Mouse (Mus musculus) limb, embryonic 11.5 days (tissue): ENCODE data around the gene Fbxw7. TPM values are rescaled to one million over a fixed set of nuclear protein-coding genes. Genes with fewer than 3 reads are reported as not detected.

ENCODE experiments used
- ATAC-seq: fragments of 200-750 bp; cut with Nextera tagmentation; 2 replicates; pipeline ENCODE4 v1.8.0; 2017; ENCODE audit warnings: low read depth; ENCODE audit not compliant: insufficient number of reproducible peaks, low FRiP score, low TSS enrichment
- DNase-seq: peaks from one replicate; pipeline ENCODE4 v3.0.0-alpha.2; 2015; ENCODE audit warnings: low spot score
- H3K27ac ChIP-seq: fragments of 300-500 bp; sonication (generic); replicated peaks from 2 replicates; pipeline ENCODE4 v1.5.1; 2014; ENCODE audit warnings: low read depth, mild to moderate bottlenecking, low read length
- H3K27me3 ChIP-seq: fragments of 300-500 bp; sonication (generic); 2 replicates; pipeline ENCODE4 v1.6.1; 2014; ENCODE audit warnings: mild to moderate bottlenecking, low read length, mixed read lengths; ENCODE audit not compliant: control insufficient read depth, insufficient read depth
- H3K36me3 ChIP-seq: fragments of 300-500 bp; sonication (generic); 2 replicates; pipeline ENCODE4 v1.6.1; 2014; ENCODE audit warnings: mild to moderate bottlenecking, low read length, moderate library complexity, mixed read lengths; ENCODE audit not compliant: control insufficient read depth, insufficient read depth
- H3K4me1 ChIP-seq: fragments of 300-500 bp; sonication (generic); 2 replicates; pipeline ENCODE4 v1.6.1; 2014; ENCODE audit warnings: low read length, mixed read lengths; ENCODE audit not compliant: control insufficient read depth, insufficient read depth
- H3K4me2 ChIP-seq: fragments of 300-500 bp; sonication (generic); 2 replicates; pipeline ENCODE4 v1.6.1; 2014; ENCODE audit warnings: low read depth, mild to moderate bottlenecking, moderate library complexity; ENCODE audit not compliant: severe bottlenecking
- H3K4me3 ChIP-seq: fragments of 300-500 bp; sonication (generic); 2 replicates; pipeline ENCODE4 v1.5.1; 2014; ENCODE audit warnings: low read depth, low read length
- H3K9ac ChIP-seq: fragments of 300-500 bp; sonication (generic); 2 replicates; pipeline ENCODE4 v1.6.1; 2014; ENCODE audit warnings: mild to moderate bottlenecking, low read length
- H3K9me3 ChIP-seq: fragments of 300-500 bp; sonication (generic); 2 replicates; pipeline ENCODE4 v1.6.1; 2016; ENCODE audit warnings: low read length; ENCODE audit not compliant: control insufficient read depth
- WGBS: fragments of 180-500 bp; shearing (Covaris S2); extraction: QIAGEN DNeasy Blood & Tissue Kit; methylation state at CpG from one replicate; pipeline ENCODE4 v1.1.7; 2014; 5-methylcytosine and 5-hydroxymethylcytosine counted together
- polyA plus RNA-seq: library from polyadenylated mRNA; unstranded; fragments of >200 nt; fragmentation: Nextera tagmentation; extraction: Ambion mirVana; gene quantifications from 2 replicates; pipeline ENCODE4 v1.2.1, GENCODE M21; 2014

Fbxw7 gene
- polyA plus RNA-seq, 1 experiment from 2014 or later: 8.5 TPM

GRCm38 (mm10) chr3:84971561-84971960 is 156.5 kb downstream of the Fbxw7 start:
- Histone ChIP-seq H3K27me3 (no peaks in the 10 kb centered on the region), H3K4me2 (no peak overlapping the region), H3K27ac (no peak overlapping the region), H3K36me3 (no peaks in the 10 kb centered on the region), H3K4me3 (no peak overlapping the region), H3K4me1 (no peaks in the 10 kb centered on the region), H3K9me3 (no peaks in the 10 kb centered on the region), H3K9ac (no peak overlapping the region)
- ATAC-seq: no peak
- DNase-seq: peak; percentile 15
- WGBS: 81% methylated on average over 5 of the region's 5 CpGs

- DNase-seq: peak; percentile 1
- Histone ChIP-seq H3K27ac (no peak overlapping the region), H3K9me3 (no peaks in the 10 kb centered on the region), H3K4me3 (no peak overlapping the region), H3K27me3 (no peaks in the 10 kb centered on the region), H3K4me1 (no peaks in the 10 kb centered on the region), H3K36me3 (no peaks in the 10 kb centered on the region), H3K9ac (no peak overlapping the region), H3K4me2 (no peak overlapping the region)
- WGBS: 93% methylated on average over 2 of the region's 2 CpGs
- no peak for ATAC-seq
These were observed 157.8 kb downstream of the Fbxw7 start for GRCm38 (mm10) chr3:84972881-84973280.

GRCm38 (mm10) chr3:84974193-84974592 is 159.1 kb downstream of the Fbxw7 start:
- no peaks in the 10 kb centered on the region for H3K4me1 ChIP-seq
- no peaks in the 10 kb centered on the region for H3K27me3 ChIP-seq
- H3K9me3 ChIP-seq: no peaks in the 10 kb centered on the region
- DNase-seq (no peak), ATAC-seq (no peak)
- H3K4me3 ChIP-seq: no peak overlapping the region
- H3K27ac ChIP-seq: no peak overlapping the region
- WGBS: 95% methylated on average over 9 of the region's 9 CpGs
- H3K4me2 ChIP-seq: no peak overlapping the region
- no peaks in the 10 kb centered on the region for H3K36me3 ChIP-seq
- H3K9ac ChIP-seq: no peak overlapping the region

GRCm38 (mm10) chr3:84978676-84979075 is 163.6 kb downstream of the Fbxw7 start:
- Histone ChIP-seq H3K4me1 (no peaks in the 10 kb centered on the region), H3K9ac (no peak overlapping the region), H3K4me3 (no peak overlapping the region), H3K36me3 (no peaks in the 10 kb centered on the region), H3K4me2 (no peak overlapping the region), H3K27ac (no peak overlapping the region), H3K27me3 (no peaks in the 10 kb centered on the region), H3K9me3 (no peaks in the 10 kb centered on the region)
- DNase-seq: no peak
- WGBS: 91% methylated on average over 11 of the region's 11 CpGs
- no peak for ATAC-seq

- ATAC-seq: no peak
- no peak for DNase-seq
- Histone ChIP-seq H3K9ac (no peak overlapping the region), H3K4me1 (no peaks in the 10 kb centered on the region), H3K27me3 (no peaks in the 10 kb centered on the region), H3K4me2 (no peak overlapping the region), H3K9me3 (no peaks in the 10 kb centered on the region), H3K36me3 (no peaks in the 10 kb centered on the region), H3K4me3 (no peak overlapping the region), H3K27ac (no peak overlapping the region)
- 98% methylated on average over 2 of the region's 2 CpGs for WGBS
These were observed 165.1 kb downstream of the Fbxw7 start for GRCm38 (mm10) chr3:84980158-84980557.

GRCm38 (mm10) chr3:84982688-84983087 is 167.6 kb downstream of the Fbxw7 start:
- Histone ChIP-seq H3K27me3 (no peaks in the 10 kb centered on the region), H3K4me3 (no peak overlapping the region), H3K27ac (no peak overlapping the region), H3K9ac (no peak overlapping the region), H3K9me3 (no peaks in the 10 kb centered on the region), H3K36me3 (no peaks in the 10 kb centered on the region), H3K4me1 (no peaks in the 10 kb centered on the region), H3K4me2 (no peak overlapping the region)
- WGBS: 70% methylated on average over 4 of the region's 4 CpGs
- no peak for ATAC-seq
- no peak for DNase-seq

- 87% methylated on average over 8 of the region's 8 CpGs for WGBS
These were observed 170.1 kb downstream of the Fbxw7 start for GRCm38 (mm10) chr3:84985121-84985625.

GRCm38 (mm10) chr3:84988880-84989279 is 173.8 kb downstream of the Fbxw7 start:
- ATAC-seq (no peak), DNase-seq (no peak)
- Histone ChIP-seq H3K27me3 (no peaks in the 10 kb centered on the region), H3K9me3 (no peaks in the 10 kb centered on the region), H3K27ac (no peak overlapping the region), H3K9ac (no peak overlapping the region), H3K4me3 (no peak overlapping the region), H3K4me1 (no peaks in the 10 kb centered on the region), H3K36me3 (no peaks in the 10 kb centered on the region), H3K4me2 (no peak overlapping the region)
- WGBS: 90% methylated on average over 4 of the region's 4 CpGs

More at GRCm38 (mm10) chr3:84985121-84985625, 170.1 kb downstream of the Fbxw7 start:
- DNase-seq (no peak), ATAC-seq (no peak)
- no peak overlapping the region for H3K27ac ChIP-seq
- no peaks in the 10 kb centered on the region for H3K4me1 ChIP-seq
- no peak overlapping the region for H3K4me2 ChIP-seq
- H3K27me3 ChIP-seq: no peaks in the 10 kb centered on the region
- H3K9me3 ChIP-seq: no peaks in the 10 kb centered on the region
- no peak overlapping the region for H3K9ac ChIP-seq
- no peaks in the 10 kb centered on the region for H3K36me3 ChIP-seq
- H3K4me3 ChIP-seq: no peak overlapping the region

GRCm38 (mm10) chr3:85005257-85005656 is 190.2 kb downstream of the Fbxw7 start:
- Histone ChIP-seq H3K4me2 (no peak overlapping the region), H3K9ac (no peak overlapping the region), H3K27ac (no peak overlapping the region), H3K27me3 (no peaks in the 10 kb centered on the region), H3K9me3 (no peaks in the 10 kb centered on the region), H3K36me3 (no peaks in the 10 kb centered on the region), H3K4me1 (no peaks in the 10 kb centered on the region), H3K4me3 (no peak overlapping the region)
- ATAC-seq: no peak
- WGBS: 88% methylated on average over 2 of the region's 2 CpGs
- no peak for DNase-seq
